Mouse (Mus musculus) heart, embryonic 10.5 days (tissue): Measurements from ENCODE around the gene Gm19345. TPM values are rescaled to one million over a fixed set of nuclear protein-coding genes. Genes with fewer than 3 reads are reported as not detected.

Experiments
- DNase-seq: peaks from one replicate; pipeline ENCODE4 v3.0.0-alpha.2; 2017; ENCODE audit warnings: low spot score
- H3K27ac ChIP-seq: fragments of 300-500 bp; sonication (generic); 2 replicates; pipeline ENCODE4 v1.5.1; 2016; ENCODE audit warnings: mild to moderate bottlenecking
- H3K27me3 ChIP-seq: fragments of 300-500 bp; sonication (generic); 2 replicates; pipeline ENCODE4 v1.6.1; 2016; ENCODE audit warnings: mild to moderate bottlenecking; ENCODE audit not compliant: poor library complexity, insufficient read depth, severe bottlenecking
- H3K36me3 ChIP-seq: fragments of 300-500 bp; sonication (generic); 2 replicates; pipeline ENCODE4 v1.6.1; 2016; ENCODE audit warnings: mild to moderate bottlenecking, moderate library complexity
- H3K4me1 ChIP-seq: fragments of 300-500 bp; sonication (generic); 2 replicates; pipeline ENCODE4 v1.6.1; 2016; ENCODE audit warnings: mild to moderate bottlenecking
- H3K4me3 ChIP-seq: fragments of 300-500 bp; sonication (generic); 2 replicates; pipeline ENCODE4 v1.5.1; 2016; ENCODE audit warnings: mild to moderate bottlenecking, moderate library complexity
- H3K9me3 ChIP-seq: fragments of 300-500 bp; sonication (generic); 2 replicates; pipeline ENCODE4 v1.6.1; 2016; ENCODE audit warnings: mild to moderate bottlenecking, moderate library complexity
- whole genome bisulfite sequencing: fragments of 180-500 bp; shearing (Covaris S2); methylation state at CpG from one replicate; pipeline ENCODE4 v1.1.7; 2016; 5-methylcytosine and 5-hydroxymethylcytosine counted together
- polyA plus RNA-seq: library from polyadenylated mRNA; unstranded; fragments of >200 nt; fragmentation: Nextera tagmentation; extraction: Ambion mirVana; gene quantifications from 2 replicates; pipeline ENCODE4 v1.2.1, GENCODE M21; 2016

The Gm19345 gene
- polyA plus RNA-seq, 1 experiment from 2014 or later, result not detected

- WGBS, result 76% methylated on average over 8 of the region's 8 CpGs
- 0 out of 2 replicates have a peak, but pooled peaks cover 3% of the 10 kb centered on the region for H3K4me1 ChIP-seq
- no peaks in the 10 kb centered on the region for H3K36me3 ChIP-seq
- H3K4me3 ChIP-seq, result no peak overlapping the region
- no peak for DNase-seq
- H3K27me3 ChIP-seq, result no peaks in the 10 kb centered on the region
- no peaks in the 10 kb centered on the region for H3K9me3 ChIP-seq
- no peak overlapping the region for H3K27ac ChIP-seq
Measured at GRCm38 (mm10) chr7:19865246-19866036, 13.6 kb downstream of the Gm19345 start.

GRCm38 (mm10) chr7:19866490-19866889 is 14.7 kb downstream of the Gm19345 start:
- DNase-seq, result no peak
- 69% methylated on average over 6 of the region's 6 CpGs for WGBS

GRCm38 (mm10) chr7:19867751-19868399 is 16.1 kb downstream of the Gm19345 start:
- no peaks in the 10 kb centered on the region for H3K9me3 ChIP-seq
- H3K36me3 ChIP-seq, result no peaks in the 10 kb centered on the region
- peaks cover 3% of the 10 kb centered on the region; the same call in 1 of the 2 replicates for H3K4me1 ChIP-seq
- no peak for DNase-seq
- no peaks in the 10 kb centered on the region for H3K27me3 ChIP-seq
- H3K4me3 ChIP-seq, result no peak overlapping the region
- no peak overlapping the region for H3K27ac ChIP-seq
- WGBS, result 81% methylated on average over 16 of the region's 16 CpGs

More at GRCm38 (mm10) chr7:19866490-19866889, 14.7 kb downstream of the Gm19345 start:
- H3K27me3 ChIP-seq, result no peaks in the 10 kb centered on the region
- H3K36me3 ChIP-seq, result no peaks in the 10 kb centered on the region
- H3K9me3 ChIP-seq, result no peaks in the 10 kb centered on the region
- H3K4me3 ChIP-seq, result no peak overlapping the region
- 0 out of 2 replicates have a peak, but pooled peaks cover 3% of the 10 kb centered on the region for H3K4me1 ChIP-seq
- H3K27ac ChIP-seq, result no peak overlapping the region

- H3K27ac ChIP-seq, result peak overlapping the region; percentile 36
- no peak for DNase-seq
- peaks cover 3% of the 10 kb centered on the region; the same call in 1 of the 2 replicates for H3K4me1 ChIP-seq
- H3K36me3 ChIP-seq, result no peaks in the 10 kb centered on the region
- WGBS, result 55% methylated on average over 10 of the region's 10 CpGs
- no peaks in the 10 kb centered on the region for H3K9me3 ChIP-seq
- H3K4me3 ChIP-seq, result no peak overlapping the region
- H3K27me3 ChIP-seq, result no peaks in the 10 kb centered on the region
Measured at GRCm38 (mm10) chr7:19871137-19871621, 19.4 kb downstream of the Gm19345 start.

GRCm38 (mm10) chr7:19871943-19872601 is 20.3 kb downstream of the Gm19345 start:
- Histone ChIP-seq H3K4me3 (no peak overlapping the region), H3K27me3 (no peaks in the 10 kb centered on the region), H3K36me3 (no peaks in the 10 kb centered on the region), H3K27ac (no peak overlapping the region), H3K9me3 (no peaks in the 10 kb centered on the region), H3K4me1 (no peaks in the 10 kb centered on the region; the same call in 1 of the 2 replicates)
- 35% methylated on average over 5 of the region's 5 CpGs for WGBS
- no peak for DNase-seq

- Histone ChIP-seq H3K27ac (no peak overlapping the region), H3K36me3 (no peaks in the 10 kb centered on the region), H3K27me3 (no peaks in the 10 kb centered on the region), H3K4me3 (no peak overlapping the region), H3K9me3 (no peaks in the 10 kb centered on the region), H3K4me1 (no peaks in the 10 kb centered on the region; the same call in 1 of the 2 replicates)
- 39% methylated on average over 13 of the region's 13 CpGs for WGBS
- no peak for DNase-seq
Measured at GRCm38 (mm10) chr7:19875948-19876682, 24.3 kb downstream of the Gm19345 start.

- DNase-seq, result no peak
- WGBS, result 48% methylated on average over 14 of the region's 14 CpGs
- Histone ChIP-seq H3K4me1 (no peaks in the 10 kb centered on the region), H3K36me3 (no peaks in the 10 kb centered on the region), H3K9me3 (no peaks in the 10 kb centered on the region), H3K4me3 (no peak overlapping the region), H3K27me3 (no peaks in the 10 kb centered on the region), H3K27ac (no peak overlapping the region)
Measured at GRCm38 (mm10) chr7:19876781-19877425, 25.1 kb downstream of the Gm19345 start.

GRCm38 (mm10) chr7:19880754-19881153 is 29.0 kb downstream of the Gm19345 start:
- no peaks in the 10 kb centered on the region for H3K4me1 ChIP-seq
- WGBS, result 80% methylated on average over 8 of the region's 8 CpGs
- no peak overlapping the region for H3K27ac ChIP-seq
- H3K27me3 ChIP-seq, result no peaks in the 10 kb centered on the region
- H3K36me3 ChIP-seq, result no peaks in the 10 kb centered on the region
- 0 out of 2 replicates have a peak, but pooled peaks cover 2% of the 10 kb centered on the region for H3K9me3 ChIP-seq
- H3K4me3 ChIP-seq, result no peak overlapping the region
- DNase-seq, result no peak

GRCm38 (mm10) chr7:19887849-19888248 is 36.0 kb downstream of the Gm19345 start, which contains the start of gene Ceacam19:
TSS of gene Ceacam19 (minus strand) at chr7:19887965.
- Histone ChIP-seq H3K27ac (no peak within 1 kb of the TSS), H3K4me3 (no peak within 1 kb of the TSS), H3K4me1 (no peaks in the 10 kb centered on the region), H3K9me3 (0 out of 2 replicates have a peak, but pooled peaks cover 2% of the 10 kb centered on the region), H3K36me3 (no peaks in the 10 kb centered on the region), H3K27me3 (no peaks in the 10 kb centered on the region)
- no peak for DNase-seq
- WGBS, result 58% methylated on average over 7 of the region's 7 CpGs

- no peaks in the 10 kb centered on the region for H3K9me3 ChIP-seq
- H3K36me3 ChIP-seq, result no peaks in the 10 kb centered on the region
- no peak overlapping the region for H3K27ac ChIP-seq
- no peaks in the 10 kb centered on the region for H3K4me1 ChIP-seq
- DNase-seq, result no peak
- WGBS, result 46% methylated on average over 8 of the region's 8 CpGs
- no peaks in the 10 kb centered on the region for H3K27me3 ChIP-seq
- no peak overlapping the region for H3K4me3 ChIP-seq
Measured at GRCm38 (mm10) chr7:19889881-19890280, 38.1 kb downstream of the Gm19345 start.
